Mouse (Mus musculus) NIH3T3 (cell line): ENCODE measurements around the gene Pih1d1.

Source experiments
- DNase-seq: peaks from one replicate; pipeline ENCODE4 v3.0.0-alpha.2; 2012; ENCODE audit warnings: low read depth

Pih1d1 gene

DNA sequence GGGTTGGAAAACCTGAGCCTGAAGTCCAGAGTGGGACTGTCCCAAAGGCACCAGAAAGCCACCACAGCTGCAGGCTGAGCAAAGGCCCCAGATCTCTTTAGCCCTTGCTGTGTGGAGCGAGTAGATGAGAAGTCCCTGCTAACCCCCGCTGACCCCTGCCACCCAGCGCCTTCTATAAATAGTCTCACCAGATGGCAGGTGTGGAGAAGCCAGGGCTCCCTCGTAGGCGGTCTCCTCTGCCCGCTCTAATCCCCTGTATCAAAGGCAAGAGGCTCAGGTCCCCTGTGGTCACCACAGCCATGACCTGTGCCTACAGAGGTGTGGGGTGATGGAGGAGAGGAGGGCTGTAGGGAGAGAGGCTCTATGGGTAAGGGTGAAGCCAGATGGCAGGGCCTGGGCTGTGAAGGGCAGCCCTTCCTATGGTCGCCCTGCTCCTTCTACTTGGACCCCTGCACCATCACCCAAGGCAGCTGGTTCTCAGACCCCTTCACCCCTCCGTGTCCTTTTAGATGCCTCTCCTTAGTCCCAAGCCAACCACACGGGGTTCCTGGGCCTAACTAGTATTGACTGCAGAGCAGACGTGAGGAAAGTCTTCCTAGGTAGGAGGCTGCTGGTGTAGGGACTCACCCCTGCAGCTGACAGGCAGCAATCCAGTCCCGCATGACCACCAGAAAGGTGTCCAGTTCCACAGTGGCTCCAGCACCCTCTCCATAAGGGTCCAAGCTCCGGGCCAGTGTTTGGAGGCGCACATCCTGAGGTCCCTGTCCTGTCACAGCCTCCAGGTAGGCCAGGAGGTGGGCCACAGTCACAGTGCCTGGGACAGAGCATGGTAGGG lies 41.5 kb downstream of the Pih1d1 start:
- no peak for DNase-seq

DNA sequence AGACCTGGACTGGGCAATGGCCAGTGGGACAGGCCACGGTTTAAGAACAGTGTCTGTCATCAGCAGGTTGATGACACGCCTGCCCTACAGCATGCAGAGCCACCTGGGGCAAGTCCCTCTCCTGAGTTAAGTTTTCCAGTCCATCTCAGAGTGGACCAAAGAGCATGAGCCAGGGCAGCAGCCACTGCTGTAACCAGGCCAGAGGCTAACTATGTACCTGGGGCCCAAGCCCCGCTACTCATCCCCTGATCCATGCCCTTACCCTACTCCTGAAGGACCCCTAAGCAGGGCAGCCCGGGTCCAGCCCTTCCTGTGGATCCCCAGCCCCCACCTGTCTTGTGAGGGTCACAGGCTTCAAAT lies 42.1 kb downstream of the Pih1d1 start:
- no peak for DNase-seq

- DNase-seq, result peak; percentile 44
Measured at GRCm38 (mm10) chr7:45196994-45197393, 42.9 kb downstream of the Pih1d1 start.

- peak; percentile 92 for DNase-seq
Measured at GRCm38 (mm10) chr7:45198435-45198834, 44.3 kb downstream of the Pih1d1 start.

DNA sequence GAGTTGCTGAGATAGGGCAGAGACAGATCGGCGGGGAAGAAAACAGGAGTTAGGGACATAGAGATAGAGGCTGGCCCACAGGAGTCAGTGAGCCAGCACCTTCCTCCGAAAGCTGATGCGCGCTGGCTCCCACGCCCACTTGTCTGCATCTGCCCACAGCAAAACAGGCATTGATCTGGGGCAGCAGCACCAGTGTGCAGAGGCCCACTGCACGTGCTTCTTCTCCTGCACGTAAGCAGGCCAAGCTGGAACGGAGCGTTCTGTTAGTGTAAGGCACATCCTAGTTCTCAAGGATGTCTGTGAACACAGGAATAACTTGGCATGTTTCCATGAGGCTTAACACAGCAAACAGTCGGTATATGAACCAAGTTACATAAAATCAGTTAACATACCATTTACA lies 44.9 kb downstream of the Pih1d1 start:
- DNase-seq, result no peak

- DNase-seq, result no peak
Measured at GRCm38 (mm10) chr7:45202654-45203053, 48.6 kb downstream of the Pih1d1 start.

DNA sequence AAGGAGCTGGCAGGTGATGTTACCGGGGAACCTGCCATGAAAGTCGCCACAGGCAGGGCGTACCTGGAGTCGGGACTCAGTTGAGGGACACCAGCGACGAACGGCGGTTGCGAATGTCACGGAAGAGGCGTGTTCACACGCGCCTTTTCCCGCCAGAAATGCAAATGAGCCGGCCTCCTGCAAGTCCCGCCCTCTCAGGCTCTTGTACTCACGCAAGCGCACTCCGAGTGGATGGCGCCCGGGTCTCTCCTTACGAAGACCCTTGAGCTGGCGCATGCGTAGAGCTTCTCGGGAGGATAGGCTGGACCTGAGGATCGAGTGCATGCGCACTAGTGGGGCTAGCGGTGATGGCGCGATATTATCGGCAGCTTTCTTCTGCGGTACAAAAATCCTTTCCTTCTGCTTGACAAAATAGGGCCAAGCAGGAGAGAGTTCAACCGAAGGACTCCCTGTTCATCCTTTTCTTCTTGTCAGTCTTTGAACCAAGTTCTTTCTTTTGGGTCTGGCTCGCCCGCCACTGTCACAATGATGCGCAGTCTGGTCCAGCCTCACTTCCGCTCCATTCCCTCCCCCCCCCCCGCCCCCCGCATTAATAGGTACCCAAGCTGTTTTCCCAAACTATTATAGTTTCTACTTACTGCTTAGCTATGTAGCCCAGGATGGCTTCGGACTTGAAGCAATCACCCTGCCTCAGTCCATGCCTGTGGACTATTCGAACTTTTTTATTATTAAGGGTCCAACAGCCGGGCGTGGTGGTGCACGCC lies 50.5 kb downstream of the Pih1d1 start, which contains the start of gene Ccdc155:
Gene Ccdc155, minus strand, starts transcription at position 513 of the 764 bp plus-strand sequence.
- no peak for DNase-seq

DNA sequence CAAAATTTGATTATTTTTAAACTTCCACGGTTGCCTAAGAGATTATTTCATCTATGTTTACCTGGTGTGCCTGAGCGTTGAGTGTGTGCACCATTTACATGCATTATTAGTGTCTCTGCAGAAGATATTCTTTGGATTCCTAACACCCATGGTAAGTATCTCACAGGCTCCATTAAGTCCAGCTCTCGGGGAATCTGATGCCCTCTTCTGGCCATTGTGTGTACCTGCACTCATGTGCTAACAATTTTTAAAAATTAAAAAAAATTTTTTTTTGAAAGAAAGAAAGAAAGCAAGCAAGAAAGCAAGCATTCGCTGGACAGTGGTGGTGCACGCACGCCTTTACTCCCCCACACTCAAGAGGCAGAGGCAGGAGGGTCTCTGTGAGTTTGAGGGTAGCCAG lies 54.2 kb downstream of the Pih1d1 start:
- DNase-seq, result peak; percentile 22
